Mouse (Mus musculus) brain, embryonic 14.5 days (tissue): ENCODE data around the gene Svs1.

Experiments used
- CTCF ChIP-seq: fragments of 200-500 bp; IDR thresholded peaks from 2 replicates; pipeline ENCODE4 v1.5.1; 2012; ENCODE audit warnings: inconsistent platforms, mild to moderate bottlenecking, moderate library complexity, borderline replicate concordance; ENCODE audit not compliant: insufficient read depth, insufficient read length; ENCODE audit errors: extremely low read depth
- POLR2A ChIP-seq: fragments of 200-500 bp; IDR thresholded peaks from 2 replicates; pipeline ENCODE4 v1.6.1; 2012; ENCODE audit warnings: mild to moderate bottlenecking, inconsistent platforms, borderline replicate concordance; ENCODE audit not compliant: poor library complexity, insufficient read depth, insufficient read length, severe bottlenecking; ENCODE audit errors: extremely low read depth

DNA sequence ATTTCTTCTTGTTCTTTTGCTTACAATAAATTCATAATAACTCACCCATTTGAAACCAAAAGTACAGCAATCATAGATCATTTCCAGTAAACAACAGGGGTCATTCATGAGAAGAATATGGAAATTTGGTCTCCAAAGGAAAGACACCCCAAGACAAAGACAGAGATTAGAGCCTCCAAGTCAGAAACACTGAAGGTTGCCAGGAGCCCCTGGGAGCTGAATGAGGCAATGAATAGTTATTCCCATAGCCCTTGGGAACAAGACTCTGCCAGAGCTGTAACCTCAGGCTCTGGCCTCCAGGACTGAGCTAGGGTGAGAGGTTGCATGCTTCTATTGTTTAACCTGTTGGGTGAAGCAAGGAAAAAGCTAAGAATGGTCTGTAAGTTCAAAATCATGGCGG lies 32.7 kb downstream of the Svs1 start:
- TF ChIP-seq CTCF (no peak), POLR2A (no peak)
